Mouse (Mus musculus) neural tube, embryonic 11.5 days (tissue): Measurements from ENCODE around the gene Anapc1. TPM values are rescaled to one million over a fixed set of nuclear protein-coding genes. Genes with fewer than 3 reads are reported as not detected.
A peak's percentile ranks its signal among the peaks of the same experiment; 100 is the strongest.

Experiments used
- ATAC-seq: fragments of 200-750 bp; cut with Nextera tagmentation; 2 replicates; pipeline ENCODE4 v1.8.0; 2017; ENCODE audit warnings: moderate number of reproducible peaks, mild to moderate bottlenecking, moderate TSS enrichment, moderate library complexity; ENCODE audit not compliant: insufficient read depth, low FRiP score, low TSS enrichment
- DNase-seq: peaks from one replicate; pipeline ENCODE4 v3.0.0-alpha.2; 2015; ENCODE audit warnings: low spot score
- H3K27ac ChIP-seq: fragments of 300-500 bp; sonication (generic); 2 replicates; pipeline ENCODE4 v1.5.1; 2014; ENCODE audit warnings: low read depth, mild to moderate bottlenecking, low read length
- H3K27me3 ChIP-seq: fragments of 300-500 bp; sonication (generic); 2 replicates; pipeline ENCODE4 v1.6.1; 2014; ENCODE audit warnings: mild to moderate bottlenecking, low read length, mixed read lengths; ENCODE audit not compliant: control insufficient read depth, insufficient read depth
- H3K36me3 ChIP-seq: fragments of 300-500 bp; sonication (generic); 2 replicates; pipeline ENCODE4 v1.6.1; 2014; ENCODE audit warnings: mild to moderate bottlenecking, low read length, moderate library complexity, mixed read lengths; ENCODE audit not compliant: control insufficient read depth, insufficient read depth
- H3K4me1 ChIP-seq: fragments of 300-500 bp; sonication (generic); 2 replicates; pipeline ENCODE4 v1.6.1; 2014; ENCODE audit warnings: low read length, mixed read lengths; ENCODE audit not compliant: control insufficient read depth, insufficient read depth
- H3K4me2 ChIP-seq: fragments of 300-500 bp; sonication (generic); 2 replicates; pipeline ENCODE4 v1.6.1; 2014; ENCODE audit warnings: low read depth, mild to moderate bottlenecking, moderate library complexity
- H3K4me3 ChIP-seq: fragments of 300-500 bp; sonication (generic); 2 replicates; pipeline ENCODE4 v1.5.1; 2014; ENCODE audit warnings: low read depth, low read length
- H3K9ac ChIP-seq: fragments of 300-500 bp; sonication (generic); 2 replicates; pipeline ENCODE4 v1.6.1; 2014; ENCODE audit warnings: mild to moderate bottlenecking, low read length
- H3K9me3 ChIP-seq: fragments of 300-500 bp; sonication (generic); 2 replicates; pipeline ENCODE4 v1.6.1; 2016; ENCODE audit warnings: low read length; ENCODE audit not compliant: control insufficient read depth
- WGBS: fragments of 180-500 bp; shearing (Covaris S2); extraction: QIAGEN DNeasy Blood & Tissue Kit; methylation state at CpG from one replicate; pipeline ENCODE4 v1.1.7; 2014; 5-methylcytosine and 5-hydroxymethylcytosine counted together
- polyA plus RNA-seq: library from polyadenylated mRNA; unstranded; fragments of >200 nt; fragmentation: Nextera tagmentation; extraction: Ambion mirVana; gene quantifications from 2 replicates; pipeline ENCODE4 v1.2.1, GENCODE M21; 2014

Anapc1 gene
- polyA plus RNA-seq, 1 experiment from 2014 or later: 94.1 TPM

DNA sequence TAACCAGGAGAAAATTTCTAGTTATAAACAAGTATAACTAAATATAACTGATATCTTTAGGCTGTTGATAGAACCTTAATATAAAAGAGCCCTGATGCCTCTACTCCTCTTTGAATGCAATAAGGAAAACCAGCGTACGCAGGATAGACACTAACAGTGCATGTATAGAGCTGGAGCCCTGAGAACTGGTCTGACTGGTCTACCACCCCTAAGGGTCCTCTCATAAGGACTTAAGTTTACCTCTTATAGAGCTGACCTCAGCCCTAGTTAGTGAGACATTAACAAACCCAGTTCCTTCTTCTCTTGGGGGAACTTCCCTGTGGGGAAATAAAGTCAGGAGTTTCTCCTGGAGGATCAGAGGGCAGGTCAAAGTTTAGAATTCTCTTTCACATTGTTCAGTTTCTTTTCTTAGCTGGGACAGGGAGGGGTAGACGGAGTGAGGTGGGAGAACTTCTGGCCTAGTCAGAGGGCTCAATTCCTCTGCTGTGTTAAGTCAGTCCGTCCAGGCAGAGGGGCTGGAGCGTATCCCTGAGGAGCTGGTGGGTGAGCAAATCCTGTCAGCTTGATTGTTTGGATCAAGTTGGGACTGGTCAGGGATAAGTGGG, 35.0 kb upstream of the Anapc1 start:
- Histone ChIP-seq H3K9ac (no peak overlapping the region), H3K4me1 (no peaks in the 10 kb centered on the region), H3K36me3 (no peaks in the 10 kb centered on the region), H3K27me3 (no peaks in the 10 kb centered on the region), H3K4me2 (no peak overlapping the region), H3K9me3 (no peaks in the 10 kb centered on the region), H3K27ac (no peak overlapping the region), H3K4me3 (no peak overlapping the region)
- WGBS: 88% methylated on average over 5 of the region's 5 CpGs
- ATAC-seq (no peak), DNase-seq (no peak)

DNA sequence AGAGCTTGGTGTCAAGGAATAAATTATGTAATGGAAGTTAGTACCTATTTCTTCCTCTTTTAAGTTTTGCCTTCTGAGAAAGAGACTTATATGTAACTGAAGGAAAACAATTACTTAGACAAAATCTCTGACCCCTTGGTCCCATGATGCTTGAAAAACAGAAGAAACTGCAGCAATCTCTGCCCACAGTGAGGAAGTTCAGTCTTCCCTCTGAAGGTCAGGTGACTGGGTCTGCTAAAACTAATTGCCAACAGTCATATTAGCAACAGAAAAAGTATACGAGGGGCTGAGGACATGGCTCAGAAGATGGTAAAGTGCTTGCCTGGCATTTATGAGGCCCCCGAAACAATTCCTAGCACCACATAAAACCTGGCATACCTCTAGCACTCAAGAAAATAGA, 32.2 kb upstream of the Anapc1 start:
- Histone ChIP-seq H3K9ac (no peak overlapping the region), H3K4me1 (peaks cover 8% of the 10 kb centered on the region; the same call in 1 of the 2 replicates), H3K27me3 (no peaks in the 10 kb centered on the region), H3K27ac (no peak overlapping the region), H3K4me3 (no peak overlapping the region), H3K9me3 (no peaks in the 10 kb centered on the region), H3K36me3 (no peaks in the 10 kb centered on the region), H3K4me2 (no peak overlapping the region)
- ATAC-seq (no peak), DNase-seq (no peak)
- WGBS: 83% methylated on average over 2 of the region's 2 CpGs

DNA sequence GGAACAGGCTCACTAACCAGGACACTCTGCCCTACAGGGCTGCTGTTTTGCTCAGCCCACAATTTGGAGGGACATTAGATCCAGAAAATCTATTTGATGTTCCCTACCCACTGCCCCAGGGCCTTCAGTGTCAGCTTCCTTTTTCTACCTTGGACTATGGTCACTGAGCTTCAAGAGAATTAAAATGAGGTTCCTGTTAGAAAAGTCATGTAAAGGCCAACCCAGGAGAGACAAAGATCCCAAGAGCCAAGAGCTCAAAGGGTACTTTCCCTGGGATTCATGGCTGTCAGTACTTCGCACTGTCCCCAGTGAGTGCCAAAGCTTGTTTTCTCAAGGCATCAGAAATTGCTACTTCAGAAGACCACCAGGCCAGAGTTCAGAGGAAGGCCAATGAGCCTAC, 28.8 kb upstream of the Anapc1 start:
- peaks cover 10% of the 10 kb centered on the region; the same call in 1 of the 2 replicates for H3K4me1 ChIP-seq
- H3K9me3 ChIP-seq: no peaks in the 10 kb centered on the region
- 87% methylated on average over 1 of the region's 1 CpGs for WGBS
- no peak overlapping the region for H3K4me3 ChIP-seq
- H3K36me3 ChIP-seq: no peaks in the 10 kb centered on the region
- H3K27ac ChIP-seq: no peak overlapping the region
- no peak for ATAC-seq
- DNase-seq: no peak
- no peak overlapping the region for H3K9ac ChIP-seq
- no peak overlapping the region for H3K4me2 ChIP-seq
- H3K27me3 ChIP-seq: no peaks in the 10 kb centered on the region

DNA sequence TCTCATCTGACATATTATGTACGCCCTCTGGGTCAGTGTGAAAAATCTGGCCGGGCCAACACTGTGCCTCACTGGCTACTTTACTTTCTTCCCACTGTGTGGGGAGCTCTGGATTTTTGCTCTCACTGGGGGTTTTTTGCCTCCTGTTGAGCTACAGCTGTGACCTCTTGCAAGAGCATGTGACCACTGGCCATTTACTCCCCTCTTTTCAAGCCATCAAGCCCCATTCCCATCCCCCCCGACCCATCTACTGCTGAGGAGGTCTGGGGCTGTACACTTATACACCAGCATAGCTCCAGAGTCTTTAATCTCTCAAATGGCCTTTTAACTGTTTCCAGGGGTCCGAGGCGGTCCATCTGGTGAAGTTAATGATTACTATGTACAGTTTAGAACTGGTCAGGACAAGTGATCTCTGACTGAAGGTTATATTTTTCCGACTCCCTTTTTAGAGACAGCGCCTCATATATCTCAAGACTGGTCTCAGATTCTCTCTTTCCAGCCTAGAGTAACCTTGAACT, 27.6 kb upstream of the Anapc1 start:
- ATAC-seq: no peak

DNA sequence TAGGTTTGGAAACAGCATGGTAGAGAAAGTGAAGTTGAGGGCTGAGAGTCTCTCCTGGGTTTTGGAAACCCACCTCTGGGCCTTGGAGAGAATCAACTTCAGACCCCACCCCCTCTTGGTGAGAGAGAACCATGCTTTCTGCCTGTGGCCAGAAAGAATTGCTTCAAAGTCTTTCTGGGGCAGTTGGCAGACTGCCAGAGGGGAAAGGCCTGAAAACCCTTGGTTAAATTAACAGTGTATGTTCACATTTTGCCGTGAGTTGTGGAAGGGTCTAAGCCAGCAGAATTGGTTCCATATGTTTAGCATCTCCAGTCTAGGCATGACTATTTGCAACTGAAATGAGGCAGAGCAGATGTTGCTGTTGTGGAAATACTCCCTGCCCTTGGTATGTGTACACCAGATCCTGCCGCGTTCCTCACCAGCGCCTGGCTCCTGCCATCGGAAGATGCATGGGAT, 26.4 kb upstream of the Anapc1 start:
- peak overlapping the region; percentile 61 for H3K27ac ChIP-seq
- H3K36me3 ChIP-seq: no peaks in the 10 kb centered on the region
- no peak overlapping the region for H3K4me2 ChIP-seq
- H3K27me3 ChIP-seq: no peaks in the 10 kb centered on the region
- WGBS: 46% methylated on average over 5 of the region's 5 CpGs
- H3K9ac ChIP-seq: no peak overlapping the region
- H3K9me3 ChIP-seq: no peaks in the 10 kb centered on the region
- no peak overlapping the region for H3K4me3 ChIP-seq
- peak; percentile 74 for DNase-seq
- H3K4me1 ChIP-seq: peaks cover 10% of the 10 kb centered on the region; the same call in 1 of the 2 replicates
- ATAC-seq: no peak

More for the DNA sequence above, 27.6 kb upstream of the Anapc1 start:
- Histone ChIP-seq H3K4me2 (no peak overlapping the region), H3K27me3 (no peaks in the 10 kb centered on the region), H3K36me3 (no peaks in the 10 kb centered on the region), H3K9me3 (no peaks in the 10 kb centered on the region), H3K27ac (no peak overlapping the region), H3K4me3 (no peak overlapping the region), H3K9ac (no peak overlapping the region), H3K4me1 (peaks cover 10% of the 10 kb centered on the region; the same call in 1 of the 2 replicates)
- 46% methylated on average over 7 of the region's 7 CpGs for WGBS
- peak; percentile 28 for DNase-seq

DNA sequence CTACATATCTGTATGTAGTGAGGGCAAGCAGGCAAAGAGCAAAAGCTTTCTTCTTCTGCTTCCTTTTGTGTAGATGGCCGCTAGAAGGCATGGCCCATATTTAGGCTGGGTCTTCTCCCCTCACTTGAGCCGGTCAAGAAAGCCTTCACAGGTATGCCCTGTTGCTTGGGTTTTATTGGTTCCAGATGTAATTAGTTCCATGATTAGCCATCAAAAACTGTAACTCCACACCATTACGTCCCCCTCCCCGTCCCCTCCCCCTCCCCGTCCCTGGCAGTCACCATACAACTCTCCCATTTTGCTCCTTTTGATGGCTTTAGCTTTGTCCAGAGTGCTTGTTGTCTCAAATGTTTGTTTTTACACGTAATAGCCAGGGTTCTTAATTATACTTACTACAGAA, 25.7 kb upstream of the Anapc1 start:
- Histone ChIP-seq H3K27ac (no peak overlapping the region), H3K4me3 (no peak overlapping the region), H3K27me3 (no peaks in the 10 kb centered on the region), H3K4me2 (no peak overlapping the region), H3K36me3 (no peaks in the 10 kb centered on the region), H3K4me1 (peaks cover 10% of the 10 kb centered on the region; the same call in 1 of the 2 replicates), H3K9me3 (no peaks in the 10 kb centered on the region), H3K9ac (no peak overlapping the region)
- ATAC-seq (no peak), DNase-seq (no peak)
- WGBS: 64% methylated on average over 6 of the region's 6 CpGs

DNA sequence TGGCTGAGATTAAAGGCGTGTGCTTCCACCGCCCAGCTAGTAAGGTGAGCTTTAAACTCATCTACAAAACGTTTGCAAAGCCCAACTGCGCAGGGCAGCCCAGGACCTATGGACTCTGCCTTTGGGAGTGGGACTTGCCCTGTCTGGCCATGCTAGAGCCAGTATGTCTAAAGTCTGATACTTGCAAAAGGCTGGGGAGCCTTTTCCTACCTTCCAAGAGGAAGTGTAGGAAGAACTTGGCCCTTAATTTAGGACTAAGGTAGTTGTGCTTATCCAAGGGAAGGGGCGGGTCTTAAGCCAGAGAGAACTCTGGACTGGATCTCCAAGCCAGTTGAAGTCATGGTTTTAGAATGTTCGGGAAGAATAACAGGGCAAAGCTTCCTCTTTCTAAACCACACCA, 23.4 kb upstream of the Anapc1 start:
- no peak for DNase-seq
- Histone ChIP-seq H3K9me3 (no peaks in the 10 kb centered on the region), H3K4me2 (no peak overlapping the region), H3K27ac (no peak overlapping the region), H3K27me3 (no peaks in the 10 kb centered on the region), H3K4me3 (no peak overlapping the region), H3K9ac (no peak overlapping the region), H3K36me3 (no peaks in the 10 kb centered on the region), H3K4me1 (peaks cover 10% of the 10 kb centered on the region; the same call in 1 of the 2 replicates)
- WGBS: 69% methylated on average over 6 of the region's 6 CpGs
- ATAC-seq: no peak

DNA sequence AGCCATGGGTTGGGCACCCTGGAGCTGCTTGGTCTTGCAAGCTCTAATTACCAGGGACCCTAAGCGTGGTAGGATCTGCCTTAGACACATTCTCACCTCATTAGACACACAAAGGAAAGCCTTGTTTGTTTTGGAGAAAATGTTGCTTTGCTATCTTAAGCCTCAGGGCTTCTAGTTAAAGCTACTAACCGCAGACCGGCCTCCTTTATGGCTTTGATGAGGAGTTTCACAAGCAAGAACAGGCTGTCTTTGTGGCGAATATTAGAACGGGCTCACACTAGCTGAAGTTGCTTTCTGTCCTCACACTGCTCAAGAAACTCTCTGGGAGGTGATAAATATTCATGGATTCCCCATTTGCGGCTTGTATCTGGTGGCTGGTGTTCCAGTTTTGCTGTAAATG, 22.1 kb upstream of the Anapc1 start:
- no peak for DNase-seq
- WGBS: 34% methylated on average over 6 of the region's 6 CpGs

DNA sequence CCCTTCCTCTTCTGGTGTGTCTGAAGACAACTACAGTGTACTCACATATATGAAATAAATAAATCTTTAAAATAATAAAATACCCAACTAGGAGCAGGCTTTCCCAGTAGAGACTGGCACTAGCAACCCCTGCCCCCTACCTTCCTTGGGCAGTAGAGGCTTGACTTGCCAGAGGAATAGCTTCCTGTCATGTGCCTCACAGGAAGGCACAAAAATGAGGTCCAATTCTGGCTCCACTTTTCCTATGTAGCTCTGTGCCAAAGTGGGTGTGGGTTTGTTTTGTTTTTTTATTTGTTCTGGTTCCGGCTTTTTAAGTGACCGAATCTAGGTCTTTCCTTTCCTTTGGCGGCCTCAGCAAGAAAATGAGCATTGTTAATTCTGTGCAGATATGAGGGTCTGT, 17.3 kb upstream of the Anapc1 start:
- Histone ChIP-seq H3K4me1 (no peaks in the 10 kb centered on the region), H3K27me3 (no peaks in the 10 kb centered on the region), H3K36me3 (no peaks in the 10 kb centered on the region), H3K9me3 (no peaks in the 10 kb centered on the region), H3K4me3 (no peak overlapping the region), H3K27ac (no peak overlapping the region), H3K9ac (no peak overlapping the region), H3K4me2 (no peak overlapping the region)
- DNase-seq: no peak
- no peak for ATAC-seq
- 95% methylated on average over 3 of the region's 3 CpGs for WGBS

More for the DNA sequence above, 22.1 kb upstream of the Anapc1 start:
- Histone ChIP-seq H3K9me3 (no peaks in the 10 kb centered on the region), H3K4me2 (no peak overlapping the region), H3K4me3 (no peak overlapping the region), H3K9ac (no peak overlapping the region), H3K36me3 (no peaks in the 10 kb centered on the region), H3K27ac (no peak overlapping the region), H3K27me3 (no peaks in the 10 kb centered on the region), H3K4me1 (0 out of 2 replicates have a peak, but pooled peaks cover 2% of the 10 kb centered on the region)
- ATAC-seq: no peak
